Mouse (Mus musculus) inflammation-experienced regulatory T-cells, adult 6 months (primary cell): ENCODE results near the gene Slc35e3. TPM values are rescaled to one million over a fixed set of nuclear protein-coding genes. Genes with fewer than 3 reads are reported as not detected.
A peak's percentile ranks its signal among the peaks of the same experiment; 100 is the strongest.
"Not testable (repeated sequence)": the region's sequence is repeated elsewhere in the genome, so short reads cannot be mapped to it uniquely, and the experiment has no call there.

ENCODE experiments used
- ATAC-seq: one replicate; pipeline ENCODE4 v1.8.0; 2017
- polyA plus RNA-seq, 3 experiments: library from polyadenylated mRNA; unstranded; fragments of 100-300 nt; shearing (Covaris generic); gene quantifications; one replicate each; pipeline ENCODE4 v1.2.1; 2017

Slc35e3 gene
- polyA plus RNA-seq, 3 experiments from 2014 or later = 1.8 to 3.5 (median 2.8) TPM

GRCm38 (mm10) chr10:117712191-117712754 lies 33.9 kb downstream of the Slc35e3 start:
- ATAC-seq = no peak

- ATAC-seq = no peak
Observed at GRCm38 (mm10) chr10:117711408-117711807, 34.8 kb downstream of the Slc35e3 start.

GRCm38 (mm10) chr10:117710604-117711141 lies 35.5 kb downstream of the Slc35e3 start, which contains the start of gene Mdm2:
Gene Mdm2 (minus strand): TSS chr10:117710758.
- peak; percentile 86 for ATAC-seq

GRCm38 (mm10) chr10:117709930-117710603 lies 36.1 kb downstream of the Slc35e3 start:
- peak; percentile 2 for ATAC-seq

- peak; percentile 14 for ATAC-seq
Observed at GRCm38 (mm10) chr10:117709326-117709830, 36.8 kb downstream of the Slc35e3 start.

GRCm38 (mm10) chr10:117708856-117709255 lies 37.3 kb downstream of the Slc35e3 start:
- ATAC-seq = no peak

- no peak for ATAC-seq
Observed at GRCm38 (mm10) chr10:117708376-117708775, 37.8 kb downstream of the Slc35e3 start.

DNA sequence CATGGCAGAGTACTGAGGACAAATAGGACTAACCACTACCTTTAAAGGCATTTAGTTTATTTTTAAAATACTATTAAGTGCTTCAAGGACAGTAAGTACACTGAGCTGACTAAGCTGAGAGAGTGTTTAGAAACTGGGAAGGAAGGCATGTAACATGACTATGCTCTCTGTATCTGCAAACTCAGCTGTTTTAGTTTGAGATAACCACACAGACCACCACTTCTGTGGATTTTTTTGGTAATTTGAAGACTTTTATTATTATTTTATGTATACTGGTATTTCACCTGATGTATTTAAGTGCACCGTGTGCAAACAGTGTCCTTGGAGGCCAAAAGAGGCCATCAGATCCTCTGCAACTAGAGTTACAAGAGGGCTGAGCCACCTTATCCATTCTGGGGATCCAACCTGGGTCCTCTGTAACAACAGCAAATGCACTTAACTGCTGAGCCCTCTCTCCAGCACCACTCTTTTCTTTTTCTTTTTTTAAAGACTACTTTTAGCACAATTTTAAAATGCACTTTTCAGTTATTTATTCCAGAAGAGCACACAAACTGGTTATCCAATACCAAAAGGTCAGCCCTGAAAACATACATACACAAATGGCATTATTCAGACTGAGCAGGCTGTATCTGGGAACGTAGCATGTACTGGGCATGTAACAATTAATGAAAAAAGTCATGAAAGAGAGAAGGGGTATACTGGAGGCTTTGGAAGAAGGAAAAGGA lies 38.9 kb downstream of the Slc35e3 start:
- ATAC-seq = no peak

DNA sequence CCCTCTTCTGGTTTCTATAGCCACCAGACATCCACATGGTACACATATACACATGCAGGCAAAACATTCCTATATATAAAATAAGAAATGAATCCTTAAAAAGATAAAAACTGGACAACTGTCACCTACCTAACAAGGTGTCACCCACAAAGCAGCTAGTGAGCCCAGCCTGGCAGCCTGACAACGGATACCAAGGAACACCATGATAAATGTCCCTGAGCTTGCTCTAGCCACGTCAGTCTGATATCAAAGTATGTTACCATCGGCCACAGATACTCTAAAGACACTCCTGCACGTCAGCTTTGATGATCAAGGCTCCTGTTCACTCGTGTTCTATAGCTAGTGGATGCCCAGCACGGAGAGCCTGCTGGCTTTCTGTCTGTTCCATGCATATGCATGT lies 39.7 kb downstream of the Slc35e3 start:
- ATAC-seq = no peak

- ATAC-seq = no peak
Observed at GRCm38 (mm10) chr10:117705806-117706205, 40.4 kb downstream of the Slc35e3 start.

DNA sequence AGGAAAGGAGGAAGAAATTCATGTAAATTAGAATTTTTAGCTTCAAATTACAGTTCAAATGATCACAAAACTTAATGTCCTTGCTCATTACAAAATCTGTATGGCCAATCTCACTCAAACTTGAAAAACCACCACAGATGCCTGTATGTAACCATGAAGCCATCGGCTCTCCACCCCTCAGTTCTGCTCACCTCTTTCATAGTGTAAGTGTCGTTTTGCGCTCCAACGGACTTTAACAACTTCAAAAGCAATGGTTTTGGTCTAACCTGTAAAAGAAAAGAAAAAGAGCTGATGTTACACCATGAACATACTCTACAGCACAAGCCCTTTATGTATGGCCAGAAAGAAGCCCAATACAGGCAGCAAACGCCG lies 41.2 kb downstream of the Slc35e3 start:
- no peak for ATAC-seq

DNA sequence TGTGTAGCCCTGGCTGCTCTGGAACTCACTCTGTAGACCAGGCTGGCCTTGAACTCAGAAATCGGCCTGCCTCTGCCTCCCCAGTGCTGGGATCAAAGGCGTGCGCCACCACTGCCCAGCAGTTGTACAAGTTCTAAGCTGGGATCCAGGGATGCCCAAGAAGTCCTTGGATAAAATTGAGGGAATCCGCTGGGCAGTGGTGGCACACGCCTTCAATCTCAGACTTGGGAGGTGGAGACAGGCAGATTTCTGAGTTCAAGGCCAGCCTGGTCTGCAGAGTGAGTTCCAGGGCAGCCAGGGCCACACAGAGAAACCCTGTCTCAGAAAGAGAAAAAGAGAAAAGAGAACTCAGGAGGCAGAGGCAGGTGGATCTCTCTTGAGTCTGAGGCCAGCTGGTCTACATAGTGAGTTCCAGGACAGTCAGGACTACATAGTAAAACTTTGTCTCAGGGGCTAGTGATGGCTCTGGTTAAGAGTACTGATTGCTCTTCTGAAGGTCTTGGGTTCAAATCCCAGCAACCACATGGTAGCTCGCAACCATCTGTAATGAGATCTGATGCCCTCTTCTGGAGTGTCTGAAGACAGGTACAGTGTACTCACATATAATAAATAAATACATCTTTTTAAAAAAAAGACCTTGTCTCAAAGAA lies 41.7 kb downstream of the Slc35e3 start:
- not testable (repeated sequence) for ATAC-seq

GRCm38 (mm10) chr10:117703506-117703905 lies 42.7 kb downstream of the Slc35e3 start:
- no peak for ATAC-seq

- no peak for ATAC-seq
Observed at GRCm38 (mm10) chr10:117702024-117702833, 43.9 kb downstream of the Slc35e3 start.

- no peak for ATAC-seq
Observed at GRCm38 (mm10) chr10:117701034-117701829, 44.9 kb downstream of the Slc35e3 start.

DNA sequence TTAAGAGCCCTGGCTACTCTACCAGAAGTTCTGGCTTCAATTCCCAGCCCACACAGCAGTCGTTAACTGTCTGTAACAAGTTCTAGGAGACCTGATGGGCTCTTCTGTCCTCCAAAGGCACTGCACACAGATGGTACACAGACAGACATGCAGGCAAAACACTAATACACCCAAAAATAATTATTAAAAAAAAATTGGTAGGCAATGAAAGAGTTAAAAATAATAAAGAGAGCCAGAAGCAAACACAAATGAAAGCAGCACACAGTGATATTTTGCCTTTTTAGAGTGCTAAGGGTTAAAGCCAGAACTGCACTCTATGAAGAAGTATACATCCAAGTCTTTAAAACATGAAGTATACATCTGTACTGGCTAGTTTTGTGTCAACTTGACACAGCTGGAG lies 45.7 kb downstream of the Slc35e3 start:
- ATAC-seq = no peak

DNA sequence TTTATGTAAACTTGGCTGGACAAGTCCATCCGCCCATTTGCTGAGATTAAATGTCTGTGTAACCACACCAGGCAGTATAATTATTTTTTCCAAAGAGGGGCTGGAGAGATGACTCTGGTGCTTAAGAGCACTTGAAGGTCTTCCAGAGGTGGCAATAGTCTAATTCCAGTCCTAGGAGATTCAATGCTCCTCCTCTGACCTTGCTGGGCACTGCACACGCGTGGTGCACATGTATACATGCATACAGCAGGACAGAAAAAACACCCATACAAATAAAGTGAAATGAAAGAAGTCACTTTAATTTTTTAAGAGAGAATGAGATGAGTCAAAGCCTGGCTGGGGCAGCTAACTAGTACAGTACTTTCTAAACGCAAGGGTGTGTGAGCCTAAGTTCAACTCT lies 46.3 kb downstream of the Slc35e3 start:
- ATAC-seq = no peak

GRCm38 (mm10) chr10:117698313-117699138 lies 47.6 kb downstream of the Slc35e3 start:
- ATAC-seq = no peak

- ATAC-seq = no peak
Observed at GRCm38 (mm10) chr10:117697561-117698115, 48.5 kb downstream of the Slc35e3 start.
